Mouse (Mus musculus): ENCODE results near the gene Megf11. TPM values are rescaled to one million over a fixed set of nuclear protein-coding genes. Genes with fewer than 3 reads are reported as not detected.

Gene Megf11
- polyA plus RNA-seq, 1 experiment from 2014 or later: 9.4 TPM

DNA sequence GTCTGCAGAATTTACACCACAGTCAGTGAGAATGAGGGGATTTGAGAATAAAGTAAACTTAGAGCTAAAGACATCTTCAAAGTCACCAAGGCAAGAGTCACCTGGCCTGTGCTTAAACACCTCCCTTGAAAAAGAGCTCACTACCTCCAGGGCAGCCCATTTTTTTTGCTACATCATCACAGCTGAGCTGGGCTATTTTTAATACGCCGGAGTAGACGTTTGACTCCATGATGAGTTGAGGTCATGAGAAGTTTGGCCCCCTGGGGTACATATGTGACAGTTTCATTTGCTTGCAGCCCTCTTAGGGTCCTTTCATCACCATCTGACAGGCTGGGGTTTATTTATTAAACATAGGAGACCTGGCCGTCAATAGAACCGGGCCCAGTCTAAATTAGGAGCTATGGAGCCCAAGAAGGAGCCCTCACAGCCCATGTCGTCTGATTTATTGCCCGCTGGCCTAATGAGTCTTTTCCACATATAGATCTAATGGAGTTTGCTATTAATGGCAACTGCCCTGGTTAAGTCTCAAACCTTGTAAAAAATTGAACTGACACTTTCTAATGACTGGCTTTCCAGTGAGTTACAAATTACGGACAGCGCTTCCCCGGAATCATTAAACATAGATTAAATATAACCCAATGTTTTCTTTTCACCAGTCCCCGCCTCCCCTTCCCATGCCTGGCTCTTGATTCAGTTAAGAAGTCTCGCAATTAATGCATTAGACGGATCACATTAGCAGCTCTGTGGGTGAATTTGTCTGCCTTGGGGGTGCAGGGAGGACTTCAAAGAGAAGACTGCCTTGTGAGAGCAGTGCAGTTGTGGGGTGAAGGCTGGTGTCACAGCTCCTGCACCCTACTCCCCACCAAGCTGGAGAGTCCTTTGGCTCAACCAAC lies 301.9 kb downstream of the Megf11 start:
- Histone ChIP-seq H3K27ac (no peak overlapping the region), H3K4me1 (replicated peaks) (peaks cover 30% of the 10 kb centered on the region), H3K27me3 (no peaks in the 10 kb centered on the region), H3K36me3 (no peaks in the 10 kb centered on the region), H3K4me3 (replicated peaks) (no peak overlapping the region), H3K9me3 (no peaks in the 10 kb centered on the region), H3K4me2 (replicated peaks) (no peak overlapping the region), H3K9ac (replicated peaks) (no peak overlapping the region)
- ATAC-seq: no peak
- 65% methylated on average over 13 of the region's 13 CpGs for WGBS

DNA sequence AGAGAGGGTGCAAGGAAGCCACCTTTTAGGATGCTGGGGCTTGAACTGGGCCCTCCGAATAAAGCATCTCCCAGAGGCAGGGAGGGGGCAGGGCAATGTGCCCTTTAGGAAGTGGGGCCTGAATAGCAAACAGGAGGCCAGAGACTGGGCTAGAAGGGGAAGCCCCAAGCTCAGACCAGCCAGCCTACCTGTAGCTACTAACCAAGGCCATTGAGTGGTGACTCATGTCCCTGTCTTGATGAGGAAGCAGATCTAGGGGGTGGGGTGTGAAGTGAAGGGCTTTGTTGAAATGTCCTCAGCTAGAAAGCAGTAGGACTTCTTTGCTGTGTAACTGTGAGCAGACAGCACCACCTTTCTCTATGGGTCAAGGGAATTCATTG lies 302.6 kb downstream of the Megf11 start:
- 50% methylated on average over 1 of the region's 1 CpGs for WGBS
- H3K27ac ChIP-seq: no peak overlapping the region

DNA sequence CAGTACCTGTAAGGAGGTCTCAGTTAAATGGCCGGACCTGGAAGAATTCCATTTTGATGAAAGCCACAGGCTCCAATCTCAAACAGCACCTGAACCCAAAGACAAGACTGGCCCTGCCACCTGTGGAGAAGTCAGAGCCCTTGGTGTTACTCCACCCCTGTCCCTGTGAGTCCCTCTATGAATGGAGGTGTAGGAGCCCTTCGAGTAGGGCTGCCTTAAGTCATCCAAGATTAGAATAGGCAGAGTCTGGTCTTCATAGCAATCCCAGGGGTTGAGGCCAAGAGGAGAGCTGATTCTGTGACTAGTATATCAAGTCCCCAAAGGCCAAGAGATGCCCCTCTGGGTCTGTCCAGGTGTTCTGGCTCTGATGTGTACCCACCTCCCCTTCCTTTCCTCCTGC lies 305.3 kb downstream of the Megf11 start:
- H3K27me3 ChIP-seq: no peaks in the 10 kb centered on the region
- H3K4me1 ChIP-seq (replicated peaks): peaks cover 20% of the 10 kb centered on the region
- no peaks in the 10 kb centered on the region for H3K9me3 ChIP-seq
- H3K4me2 ChIP-seq (replicated peaks): no peak overlapping the region
- no peak overlapping the region for H3K4me3 ChIP-seq (replicated peaks)
- no peak overlapping the region for H3K27ac ChIP-seq
- H3K9ac ChIP-seq (replicated peaks): no peak overlapping the region
- peak; percentile 68 for ATAC-seq
- 79% methylated on average over 2 of the region's 2 CpGs for WGBS
- H3K36me3 ChIP-seq: peaks cover 14% of the 10 kb centered on the region

More for the DNA sequence above, 302.6 kb downstream of the Megf11 start:
- H3K4me3 ChIP-seq (replicated peaks): no peak overlapping the region
- H3K4me1 ChIP-seq (replicated peaks): peaks cover 30% of the 10 kb centered on the region
- no peak for ATAC-seq
- H3K36me3 ChIP-seq: no peaks in the 10 kb centered on the region
- H3K4me2 ChIP-seq (replicated peaks): no peak overlapping the region
- H3K9me3 ChIP-seq: no peaks in the 10 kb centered on the region
- H3K9ac ChIP-seq (replicated peaks): no peak overlapping the region
- no peaks in the 10 kb centered on the region for H3K27me3 ChIP-seq

DNA sequence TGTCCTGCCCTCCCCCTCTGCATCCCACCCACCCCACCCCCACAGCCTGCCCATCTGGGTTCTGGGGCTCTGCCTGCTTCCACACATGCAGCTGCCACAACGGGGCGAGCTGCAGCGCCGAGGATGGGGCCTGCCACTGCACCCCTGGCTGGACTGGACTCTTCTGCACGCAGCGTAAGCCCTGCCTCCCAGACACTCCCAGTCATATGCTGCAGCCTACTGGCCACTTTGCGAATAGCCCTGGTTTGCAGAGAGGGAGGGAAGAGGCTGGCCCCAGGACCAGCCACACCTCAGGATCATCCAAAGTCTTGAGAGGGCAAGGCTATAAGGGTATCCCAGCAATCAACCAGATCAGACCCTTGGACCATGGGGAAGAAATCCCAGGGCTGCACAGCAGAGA lies 305.8 kb downstream of the Megf11 start:
- H3K4me1 ChIP-seq (replicated peaks): peaks cover 18% of the 10 kb centered on the region
- no peaks in the 10 kb centered on the region for H3K9me3 ChIP-seq
- H3K36me3 ChIP-seq: peaks cover 15% of the 10 kb centered on the region
- no peak overlapping the region for H3K4me2 ChIP-seq (replicated peaks)
- no peaks in the 10 kb centered on the region for H3K27me3 ChIP-seq
- no peak overlapping the region for H3K9ac ChIP-seq (replicated peaks)
- no peak overlapping the region for H3K27ac ChIP-seq
- no peak overlapping the region for H3K4me3 ChIP-seq (replicated peaks)
- 7% methylated on average over 6 of the region's 7 CpGs for WGBS
- ATAC-seq: peak; percentile 92

DNA sequence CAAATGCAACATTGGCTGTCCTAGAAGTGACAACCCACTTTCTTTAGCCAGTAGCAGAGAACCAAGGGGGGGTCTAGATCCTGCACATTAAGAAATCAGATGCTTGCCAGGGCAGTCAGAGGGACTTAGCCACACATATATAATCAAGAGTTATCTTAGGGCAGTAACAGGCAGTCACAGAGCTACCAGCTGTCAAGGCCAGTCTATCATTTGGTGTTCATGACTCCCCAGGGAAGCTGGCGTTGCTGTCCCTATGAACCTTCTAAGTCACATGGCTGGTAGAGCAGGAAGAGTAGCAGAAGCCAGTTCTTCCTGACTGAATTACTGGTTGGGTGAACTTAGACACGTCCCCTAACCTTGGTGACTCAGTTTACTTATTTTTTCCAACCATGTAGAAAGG lies 307.7 kb downstream of the Megf11 start:
- H3K4me3 ChIP-seq (replicated peaks): no peak overlapping the region
- peaks cover 5% of the 10 kb centered on the region; the same call in 1 of the 2 replicates for H3K4me1 ChIP-seq (replicated peaks)
- H3K9ac ChIP-seq (replicated peaks): no peak overlapping the region
- 78% methylated on average over 2 of the region's 2 CpGs for WGBS
- H3K27ac ChIP-seq: no peak overlapping the region
- H3K4me2 ChIP-seq (replicated peaks): no peak overlapping the region
- peaks cover 24% of the 10 kb centered on the region for H3K36me3 ChIP-seq
- no peak for ATAC-seq
- no peaks in the 10 kb centered on the region for H3K27me3 ChIP-seq
- no peaks in the 10 kb centered on the region for H3K9me3 ChIP-seq

DNA sequence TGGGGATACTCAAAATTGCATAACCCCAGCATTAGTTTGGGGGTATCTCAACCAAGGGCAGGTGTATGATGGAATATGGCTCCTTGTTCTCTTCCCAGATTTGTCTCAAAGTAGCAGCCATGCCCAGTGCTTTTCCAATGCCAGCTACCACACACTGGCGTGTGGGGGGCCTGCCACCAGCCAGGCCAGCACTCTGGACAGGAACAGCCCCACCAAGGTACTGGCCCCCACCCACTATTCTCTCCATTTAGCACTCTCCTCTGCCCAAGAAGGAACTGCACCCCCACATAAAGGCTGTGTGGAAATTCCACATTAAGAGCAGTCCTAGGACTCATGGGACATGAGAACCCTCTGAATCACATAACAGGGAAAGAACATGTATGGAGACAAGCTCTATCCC lies 309.8 kb downstream of the Megf11 start:
- 100% methylated on average over 1 of the region's 1 CpGs for WGBS
- H3K27me3 ChIP-seq: no peaks in the 10 kb centered on the region

DNA sequence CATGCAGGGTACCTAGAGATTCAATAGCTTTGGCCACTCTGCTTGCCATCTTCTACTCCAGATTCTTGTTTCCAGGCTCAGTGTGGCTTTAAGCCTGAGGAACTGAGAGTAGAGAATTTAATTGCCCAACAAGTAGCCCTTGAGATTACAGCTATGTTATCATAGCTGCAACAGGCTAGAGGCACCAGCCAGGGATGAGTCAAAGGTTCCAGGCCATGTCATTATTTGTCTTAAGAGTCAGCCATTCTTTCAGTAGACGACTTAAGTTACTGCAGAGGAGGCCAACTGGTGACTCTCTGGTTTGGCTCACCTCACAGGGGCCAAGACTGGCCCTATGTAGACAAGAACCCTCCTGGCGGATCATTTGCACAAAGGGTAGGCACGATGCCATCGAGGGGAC lies 311.0 kb downstream of the Megf11 start:
- Histone ChIP-seq H3K4me3 (replicated peaks) (no peak overlapping the region), H3K4me1 (replicated peaks) (no peaks in the 10 kb centered on the region; the same call in 1 of the 2 replicates), H3K4me2 (replicated peaks) (no peak overlapping the region), H3K27me3 (no peaks in the 10 kb centered on the region), H3K9me3 (no peaks in the 10 kb centered on the region), H3K27ac (no peak overlapping the region), H3K9ac (replicated peaks) (no peak overlapping the region), H3K36me3 (peaks cover 31% of the 10 kb centered on the region)
- no peak for ATAC-seq
- WGBS: 93% methylated on average over 4 of the region's 4 CpGs

More for the DNA sequence above, 309.8 kb downstream of the Megf11 start:
- H3K4me3 ChIP-seq (replicated peaks): no peak overlapping the region
- H3K9me3 ChIP-seq: no peaks in the 10 kb centered on the region
- no peak overlapping the region for H3K9ac ChIP-seq (replicated peaks)
- H3K36me3 ChIP-seq: peaks cover 31% of the 10 kb centered on the region
- H3K27ac ChIP-seq: no peak overlapping the region
- no peak overlapping the region for H3K4me2 ChIP-seq (replicated peaks)
- no peak for ATAC-seq
- H3K4me1 ChIP-seq (replicated peaks): peaks cover 4% of the 10 kb centered on the region; the same call in 1 of the 2 replicates

DNA sequence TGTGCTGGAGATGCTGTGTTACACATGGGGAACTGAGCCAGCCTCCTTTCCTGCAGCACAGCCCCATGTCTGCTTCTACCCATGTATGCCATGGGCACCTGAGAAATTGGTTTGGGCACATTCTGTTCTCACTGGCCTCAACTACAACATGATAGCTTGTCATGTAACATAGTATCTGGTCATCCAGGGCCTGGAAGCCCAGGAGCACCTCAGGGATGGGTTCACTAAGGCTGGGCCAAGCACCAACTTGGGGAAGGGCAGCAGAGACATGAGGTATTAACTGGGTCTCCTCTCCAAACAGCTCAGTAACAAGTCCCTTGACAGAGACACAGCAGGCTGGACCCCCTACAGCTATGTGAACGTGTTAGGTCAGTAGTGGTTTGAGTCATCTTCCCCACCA lies 311.6 kb downstream of the Megf11 start:
- 66% methylated on average over 1 of the region's 1 CpGs for WGBS
- no peaks in the 10 kb centered on the region for H3K27me3 ChIP-seq
- H3K9me3 ChIP-seq: no peaks in the 10 kb centered on the region
- H3K36me3 ChIP-seq: peaks cover 31% of the 10 kb centered on the region
- H3K4me2 ChIP-seq (replicated peaks): no peak overlapping the region
- H3K9ac ChIP-seq (replicated peaks): no peak overlapping the region
- H3K4me3 ChIP-seq (replicated peaks): no peak overlapping the region
- no peak for ATAC-seq
- H3K27ac ChIP-seq: no peak overlapping the region
- no peaks in the 10 kb centered on the region; the same call in 1 of the 2 replicates for H3K4me1 ChIP-seq (replicated peaks)

DNA sequence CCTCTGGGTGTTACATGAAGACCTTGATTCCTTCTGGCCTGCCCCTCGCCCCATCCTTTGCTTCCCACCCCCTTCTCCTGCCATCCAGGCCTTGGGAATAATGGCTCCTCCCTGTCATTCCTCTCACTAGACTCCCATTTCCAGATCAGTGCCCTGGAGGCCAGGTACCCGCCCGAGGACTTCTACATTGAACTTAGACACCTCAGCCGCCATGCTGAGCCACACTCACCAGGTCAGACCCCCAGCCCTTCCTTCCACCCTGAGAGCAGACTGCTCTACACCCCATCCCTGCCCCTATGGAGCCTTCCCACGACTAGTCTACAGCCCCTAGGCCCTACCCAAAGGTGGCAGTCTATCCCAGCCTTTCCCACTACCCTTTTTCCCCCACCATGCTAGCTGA lies 312.3 kb downstream of the Megf11 start:
- Histone ChIP-seq H3K36me3 (peaks cover 31% of the 10 kb centered on the region), H3K4me3 (replicated peaks) (no peak overlapping the region), H3K9ac (replicated peaks) (no peak overlapping the region), H3K9me3 (no peaks in the 10 kb centered on the region), H3K27ac (no peak overlapping the region), H3K27me3 (no peaks in the 10 kb centered on the region), H3K4me2 (replicated peaks) (no peak overlapping the region), H3K4me1 (replicated peaks) (no peaks in the 10 kb centered on the region; the same call in 1 of the 2 replicates)
- WGBS: 90% methylated on average over 5 of the region's 5 CpGs
- ATAC-seq: no peak

DNA sequence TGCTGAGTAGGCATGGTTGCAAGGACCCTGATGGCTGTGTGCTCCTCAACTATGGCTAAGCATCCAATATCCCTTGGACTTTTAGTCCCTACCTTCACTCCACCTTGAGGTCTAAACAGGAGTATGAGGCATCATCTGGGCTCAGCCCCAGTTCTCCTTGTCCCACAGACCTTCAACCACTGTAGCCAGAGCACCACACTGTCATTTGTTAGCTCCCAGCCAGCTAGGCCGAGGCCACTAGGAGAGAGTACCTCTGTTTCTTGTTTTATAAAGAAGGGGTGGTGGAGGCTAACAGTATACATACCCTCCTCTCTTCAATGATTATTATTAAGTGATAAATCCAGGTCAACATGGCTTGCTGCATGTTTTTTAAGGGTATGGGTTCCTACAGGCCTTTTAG lies 313.2 kb downstream of the Megf11 start:
- H3K27ac ChIP-seq: no peak overlapping the region
- H3K36me3 ChIP-seq: peaks cover 29% of the 10 kb centered on the region
- no peaks in the 10 kb centered on the region; the same call in 1 of the 2 replicates for H3K4me1 ChIP-seq (replicated peaks)
- no peaks in the 10 kb centered on the region for H3K27me3 ChIP-seq
- no peak overlapping the region for H3K4me3 ChIP-seq (replicated peaks)
- H3K9ac ChIP-seq (replicated peaks): no peak overlapping the region
- H3K9me3 ChIP-seq: no peaks in the 10 kb centered on the region
- no peak for ATAC-seq
- no peak overlapping the region for H3K4me2 ChIP-seq (replicated peaks)
- WGBS: 92% methylated on average over 1 of the region's 1 CpGs

DNA sequence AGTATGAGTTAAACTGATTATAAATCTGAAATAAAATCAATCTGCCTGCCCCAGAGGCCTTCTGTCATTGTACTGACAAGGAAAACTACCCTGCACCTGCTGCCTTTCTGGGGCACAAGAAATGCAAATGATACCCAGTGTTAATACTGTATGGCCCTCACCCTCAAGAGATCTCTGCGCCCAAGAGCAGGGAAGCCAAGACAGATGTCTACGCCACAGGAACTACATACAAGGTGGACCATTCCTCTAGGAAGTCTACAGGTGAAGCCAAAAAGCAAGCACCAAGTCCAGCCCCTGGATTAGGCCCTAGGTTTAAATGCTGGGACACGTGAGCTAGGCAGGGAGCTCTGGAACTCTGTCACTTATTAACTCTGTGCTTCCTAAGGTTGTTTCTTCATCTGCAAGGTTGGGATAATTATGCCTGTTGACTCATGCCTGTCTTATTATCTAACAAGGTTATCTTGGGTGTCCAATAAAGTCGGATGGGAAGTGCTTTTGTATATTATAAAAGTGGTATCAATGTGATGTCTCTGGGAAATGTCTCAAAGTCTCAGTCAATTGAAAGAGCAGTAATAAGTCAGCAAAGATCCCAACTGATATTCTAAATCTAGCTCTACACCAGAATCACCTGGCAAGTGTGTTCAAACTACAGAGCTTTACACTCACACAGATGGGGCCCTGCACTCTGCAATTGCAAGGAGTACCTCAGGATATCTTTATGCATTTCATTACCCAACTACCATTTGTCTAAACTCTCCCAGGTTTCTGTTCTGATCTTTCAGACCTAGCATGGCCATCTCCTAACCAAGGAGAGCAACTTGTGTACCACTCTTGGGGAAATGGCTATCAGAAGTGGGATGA lies 315.3 kb downstream of the Megf11 start:
- ATAC-seq: no peak
- Histone ChIP-seq H3K36me3 (peaks cover 29% of the 10 kb centered on the region), H3K27ac (no peak overlapping the region), H3K4me1 (replicated peaks) (no peaks in the 10 kb centered on the region; the same call in 1 of the 2 replicates), H3K4me2 (replicated peaks) (no peak overlapping the region), H3K9me3 (no peaks in the 10 kb centered on the region), H3K4me3 (replicated peaks) (no peak overlapping the region), H3K9ac (replicated peaks) (no peak overlapping the region), H3K27me3 (no peaks in the 10 kb centered on the region)
- WGBS: 87% methylated on average over 4 of the region's 4 CpGs

DNA sequence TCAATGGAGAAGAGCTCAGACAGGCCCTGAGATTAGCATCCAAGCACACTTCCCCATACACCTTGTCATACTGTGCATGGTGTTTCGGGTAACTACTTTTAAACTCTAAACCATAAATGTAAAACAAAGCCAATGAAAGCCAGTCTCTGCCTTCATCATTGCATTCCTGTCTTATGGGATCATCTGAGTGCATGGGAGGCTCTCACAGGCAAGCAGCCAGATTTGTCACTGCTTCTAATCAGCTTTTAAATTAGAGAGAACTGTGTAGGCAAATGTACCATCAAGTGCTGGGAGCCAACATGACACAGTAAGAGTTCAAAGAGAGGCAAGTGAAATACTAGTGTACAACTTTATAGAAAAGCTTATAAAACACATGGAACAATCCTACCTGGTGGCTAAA lies 316.2 kb downstream of the Megf11 start:
- H3K4me3 ChIP-seq (replicated peaks): no peak overlapping the region
- no peak for ATAC-seq
- H3K9ac ChIP-seq (replicated peaks): no peak overlapping the region
- no peaks in the 10 kb centered on the region for H3K9me3 ChIP-seq
- H3K36me3 ChIP-seq: peaks cover 29% of the 10 kb centered on the region
- H3K4me1 ChIP-seq (replicated peaks): no peaks in the 10 kb centered on the region; the same call in 1 of the 2 replicates
- H3K27ac ChIP-seq: no peak overlapping the region
- H3K27me3 ChIP-seq: no peaks in the 10 kb centered on the region
- no peak overlapping the region for H3K4me2 ChIP-seq (replicated peaks)
- WGBS: 95% methylated on average over 1 of the region's 1 CpGs

Measured in midbrain, embryonic 13.5 days (tissue).